Mouse (Mus musculus): ENCODE measurements around the gene Nek9. TPM values are rescaled to one million over a fixed set of nuclear protein-coding genes. Genes with fewer than 3 reads are reported as not detected.

Gene Nek9
- polyA plus RNA-seq, 1 experiment from 2014 or later, result 4.5 TPM

GRCm38 (mm10) chr12:85380942-85381341, 41.8 kb upstream of the Nek9 start:
- Histone ChIP-seq H3K27ac (ENCODE audit: low read depth) (no peak overlapping the region), H3K9me3 (ENCODE audit: low read length) (no peaks in the 10 kb centered on the region), H3K9ac (replicated peaks) (no peak overlapping the region), H3K27me3 (ENCODE audit: insufficient read depth, low read length) (0 out of 2 replicates have a peak, but pooled peaks cover 6% of the 10 kb centered on the region), H3K4me1 (ENCODE audit: insufficient read depth) (peaks cover 27% of the 10 kb centered on the region), H3K4me2 (ENCODE audit: low read depth, low read length) (no peak overlapping the region), H3K36me3 (replicated peaks; ENCODE audit: insufficient read depth, low read length) (no peaks in the 10 kb centered on the region), H3K4me3 (ENCODE audit: low read depth, low read length) (no peak overlapping the region)
- 75% methylated on average over 7 of the region's 7 CpGs for WGBS (ENCODE audit: insufficient replicate concordance)
- DNase-seq (no peak), ATAC-seq (no peak)
- no peak for TF ChIP-seq EP300 (IDR thresholded peaks at IDR 0.05; ENCODE audit: low read depth)
- peak; percentile 45 for TF ChIP-seq CTCF (IDR thresholded peaks at IDR 0.05; ENCODE audit: low read depth)

GRCm38 (mm10) chr12:85380308-85380707, 41.1 kb upstream of the Nek9 start:
- H3K27me3 ChIP-seq (ENCODE audit: insufficient read depth, low read length), result 0 out of 2 replicates have a peak, but pooled peaks cover 6% of the 10 kb centered on the region
- H3K4me3 ChIP-seq (ENCODE audit: low read depth, low read length), result no peak overlapping the region
- no peak for ATAC-seq
- DNase-seq, result no peak
- H3K4me2 ChIP-seq (ENCODE audit: low read depth, low read length), result no peak overlapping the region
- no peak for TF ChIP-seq CTCF (IDR thresholded peaks at IDR 0.05; ENCODE audit: low read depth)
- no peak for TF ChIP-seq EP300 (IDR thresholded peaks at IDR 0.05; ENCODE audit: low read depth)
- no peak overlapping the region for H3K27ac ChIP-seq (ENCODE audit: low read depth)
- H3K36me3 ChIP-seq (replicated peaks; ENCODE audit: insufficient read depth, low read length), result no peaks in the 10 kb centered on the region
- peaks cover 28% of the 10 kb centered on the region for H3K4me1 ChIP-seq (ENCODE audit: insufficient read depth)
- no peaks in the 10 kb centered on the region for H3K9me3 ChIP-seq (ENCODE audit: low read length)
- H3K9ac ChIP-seq (replicated peaks), result no peak overlapping the region
- WGBS (ENCODE audit: insufficient replicate concordance), result 37% methylated on average over 1 of the region's 1 CpGs

GRCm38 (mm10) chr12:85378271-85378670, 39.1 kb upstream of the Nek9 start:
- TF ChIP-seq EP300 (IDR thresholded peaks at IDR 0.05; ENCODE audit: low read depth) (no peak), CTCF (IDR thresholded peaks at IDR 0.05; ENCODE audit: low read depth) (peak; percentile 33)
- H3K36me3 ChIP-seq (replicated peaks; ENCODE audit: insufficient read depth, low read length), result no peaks in the 10 kb centered on the region
- no peaks in the 10 kb centered on the region for H3K9me3 ChIP-seq (ENCODE audit: low read length)
- no peak overlapping the region for H3K27ac ChIP-seq (ENCODE audit: low read depth)
- no peak for DNase-seq
- no peak overlapping the region for H3K4me3 ChIP-seq (ENCODE audit: low read depth, low read length)
- no peak overlapping the region for H3K4me2 ChIP-seq (ENCODE audit: low read depth, low read length)
- no peak for ATAC-seq
- H3K4me1 ChIP-seq (ENCODE audit: insufficient read depth), result peaks cover 30% of the 10 kb centered on the region
- 0 out of 2 replicates have a peak, but pooled peaks cover 5% of the 10 kb centered on the region for H3K27me3 ChIP-seq (ENCODE audit: insufficient read depth, low read length)
- H3K9ac ChIP-seq (replicated peaks), result no peak overlapping the region
- WGBS (ENCODE audit: insufficient replicate concordance), result 82% methylated on average over 2 of the region's 2 CpGs

GRCm38 (mm10) chr12:85374561-85375272, 35.6 kb upstream of the Nek9 start, which contains the start of gene Tmed10:
Gene Tmed10, minus strand, starts transcription at chr12:85374847.
- 1% methylated on average over 37 of the region's 37 CpGs for WGBS (ENCODE audit: insufficient replicate concordance)
- H3K4me2 ChIP-seq (ENCODE audit: low read depth, low read length), result peak within 1 kb of the TSS; percentile 84
- peak; percentile 93 for ATAC-seq
- peak within 1 kb of the TSS; percentile 64 for H3K4me3 ChIP-seq (ENCODE audit: low read depth, low read length)
- TF ChIP-seq CTCF (IDR thresholded peaks at IDR 0.05; ENCODE audit: low read depth) (no peak), EP300 (IDR thresholded peaks at IDR 0.05; ENCODE audit: low read depth) (peak; percentile 69)
- H3K36me3 ChIP-seq (replicated peaks; ENCODE audit: insufficient read depth, low read length), result no peaks in the 10 kb centered on the region
- DNase-seq, result peak; percentile 88
- 0 out of 2 replicates have a peak, but pooled peaks cover 2% of the 10 kb centered on the region for H3K27me3 ChIP-seq (ENCODE audit: insufficient read depth, low read length)
- no peaks in the 10 kb centered on the region for H3K9me3 ChIP-seq (ENCODE audit: low read length)
- peak within 1 kb of the TSS; percentile 81 for H3K9ac ChIP-seq (replicated peaks)
- peak within 1 kb of the TSS; percentile 94 for H3K27ac ChIP-seq (ENCODE audit: low read depth)
- peaks cover 31% of the 10 kb centered on the region for H3K4me1 ChIP-seq (ENCODE audit: insufficient read depth)

GRCm38 (mm10) chr12:85373591-85374560, 34.7 kb upstream of the Nek9 start:
- TF ChIP-seq EP300 (IDR thresholded peaks at IDR 0.05; ENCODE audit: low read depth), result no peak
- no peak for TF ChIP-seq CTCF (IDR thresholded peaks at IDR 0.05; ENCODE audit: low read depth)
- Histone ChIP-seq H3K36me3 (replicated peaks; ENCODE audit: insufficient read depth, low read length) (no peaks in the 10 kb centered on the region), H3K27me3 (ENCODE audit: insufficient read depth, low read length) (no peaks in the 10 kb centered on the region), H3K4me3 (ENCODE audit: low read depth, low read length) (peak overlapping the region; percentile 64), H3K9ac (replicated peaks) (peak overlapping the region; percentile 81), H3K9me3 (ENCODE audit: low read length) (no peaks in the 10 kb centered on the region), H3K4me1 (ENCODE audit: insufficient read depth) (peaks cover 37% of the 10 kb centered on the region), H3K4me2 (ENCODE audit: low read depth, low read length) (peak overlapping the region; percentile 84), H3K27ac (ENCODE audit: low read depth) (peak overlapping the region; percentile 94)
- ATAC-seq (peak; percentile 80), DNase-seq (peak; percentile 85)
- 2% methylated on average over 41 of the region's 53 CpGs for WGBS (ENCODE audit: insufficient replicate concordance)
